Mouse (Mus musculus) intestine, postnatal 0 days (tissue): ENCODE data around the gene Pmis2. TPM values are rescaled to one million over a fixed set of nuclear protein-coding genes. Genes with fewer than 3 reads are reported as not detected.

Experiments
- ATAC-seq: fragments of 200-750 bp; cut with Nextera tagmentation; 2 replicates; pipeline ENCODE4 v1.8.0; 2017; ENCODE audit warnings: mild to moderate bottlenecking, moderate TSS enrichment, moderate library complexity
- H3K27ac ChIP-seq: fragments of 300-500 bp; sonication (generic); 2 replicates; pipeline ENCODE4 v1.5.1; 2014; ENCODE audit warnings: mild to moderate bottlenecking, low read depth, low read length, moderate library complexity
- H3K27me3 ChIP-seq: fragments of 300-500 bp; sonication (generic); replicated peaks from 2 replicates; pipeline ENCODE4 v1.6.1; 2014; ENCODE audit warnings: low read length, mixed read lengths; ENCODE audit not compliant: control insufficient read depth, insufficient read depth
- H3K36me3 ChIP-seq: fragments of 300-500 bp; sonication (generic); 2 replicates; pipeline ENCODE4 v1.6.1; 2014; ENCODE audit warnings: mild to moderate bottlenecking, moderate library complexity; ENCODE audit not compliant: control insufficient read depth, insufficient read depth
- H3K4me1 ChIP-seq: fragments of 300-500 bp; sonication (generic); replicated peaks from 2 replicates; pipeline ENCODE4 v1.6.1; 2014; ENCODE audit warnings: antibody characterized with exemption, low read length, mixed read lengths; ENCODE audit not compliant: control insufficient read depth, insufficient read depth
- H3K4me2 ChIP-seq: fragments of 300-500 bp; sonication (generic); replicated peaks from 2 replicates; pipeline ENCODE4 v1.6.1; 2014; ENCODE audit warnings: low read depth, mild to moderate bottlenecking, moderate library complexity
- H3K4me3 ChIP-seq: fragments of 300-500 bp; sonication (generic); 2 replicates; pipeline ENCODE4 v1.5.1; 2014; ENCODE audit warnings: low read depth, low read length
- H3K9ac ChIP-seq: fragments of 300-500 bp; sonication (generic); 2 replicates; pipeline ENCODE4 v1.6.1; 2014; ENCODE audit warnings: mild to moderate bottlenecking, low read depth, low read length
- H3K9me3 ChIP-seq: fragments of 300-500 bp; sonication (generic); 2 replicates; pipeline ENCODE4 v1.6.1; 2016; ENCODE audit warnings: mixed run types; ENCODE audit not compliant: control insufficient read depth
- CTCF ChIP-seq: sonication (generic); IDR thresholded peaks from 2 replicates; pipeline ENCODE4 v1.5.1; 2016; ENCODE audit warnings: low read depth, mild to moderate bottlenecking, control low read depth, antibody characterized with exemption, moderate library complexity
- WGBS: fragments of 180-500 bp; shearing (Covaris S2); extraction: QIAGEN DNeasy Blood & Tissue Kit; methylation state at CpG from one replicate; pipeline ENCODE4 v1.1.7; 2014; 5-methylcytosine and 5-hydroxymethylcytosine counted together
- polyA plus RNA-seq: library from polyadenylated mRNA; unstranded; fragments of >200 nt; fragmentation: Nextera tagmentation; extraction: Ambion mirVana; gene quantifications from 2 replicates; pipeline ENCODE4 v1.2.1, GENCODE M21; 2015

Pmis2 gene
- polyA plus RNA-seq: not detected in 2 replicates

DNA sequence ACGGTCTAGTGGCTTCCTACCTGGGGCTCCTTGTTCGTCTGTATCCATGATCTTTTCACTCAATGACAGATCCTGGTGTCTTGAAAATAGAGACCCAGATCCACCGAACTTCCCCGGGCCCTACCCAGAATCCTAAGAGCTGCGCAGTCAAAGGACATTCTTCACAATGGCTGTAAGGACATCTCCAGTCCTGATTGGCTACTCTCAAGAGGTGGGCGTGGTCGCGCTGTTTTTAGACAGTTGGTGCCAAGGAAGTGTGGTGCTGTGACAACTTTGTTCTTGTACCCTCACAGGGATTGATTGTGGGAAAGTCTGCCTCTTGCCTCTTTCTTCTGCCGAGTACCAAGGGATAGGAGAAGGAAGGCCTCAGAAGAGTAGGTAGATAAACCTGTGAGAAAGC, at the start of gene Pmis2:
Gene Pmis2, minus strand, starts transcription at position 126 of the 400 bp plus-strand sequence.
- ATAC-seq: no peak
- H3K4me2 ChIP-seq: no peak within 1 kb of the TSS
- H3K27me3 ChIP-seq: no peaks in the 10 kb centered on the region
- WGBS: 70% methylated on average over 9 of the region's 9 CpGs
- no peak within 1 kb of the TSS for H3K4me3 ChIP-seq
- TF ChIP-seq CTCF: no peak
- H3K4me1 ChIP-seq: no peaks in the 10 kb centered on the region
- no peaks in the 10 kb centered on the region for H3K9me3 ChIP-seq
- H3K9ac ChIP-seq: no peak within 1 kb of the TSS
- H3K27ac ChIP-seq: no peak within 1 kb of the TSS
- no peaks in the 10 kb centered on the region for H3K36me3 ChIP-seq

DNA sequence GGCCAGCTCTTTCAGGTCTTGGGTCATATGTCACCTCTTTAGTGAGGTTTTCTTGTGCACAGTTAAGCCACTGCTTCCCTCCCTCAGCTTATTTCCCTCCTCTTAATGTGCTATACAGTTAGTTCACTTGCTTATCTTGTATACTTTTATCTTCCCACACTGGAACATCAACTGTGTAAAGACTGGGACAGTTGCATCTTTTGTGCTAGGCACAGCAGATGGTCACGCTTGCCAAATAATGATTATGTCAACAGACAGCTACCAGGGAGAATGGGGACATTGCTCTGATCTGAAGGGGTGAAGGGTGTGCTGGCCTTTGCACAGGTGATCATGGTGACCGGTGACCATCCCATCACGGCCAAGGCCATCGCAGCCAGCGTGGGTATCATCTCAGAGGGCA, 48.3 kb upstream of the Pmis2 start:
- Histone ChIP-seq H3K9ac (no peak overlapping the region), H3K27me3 (no peaks in the 10 kb centered on the region), H3K4me1 (no peaks in the 10 kb centered on the region), H3K27ac (no peak overlapping the region), H3K9me3 (no peaks in the 10 kb centered on the region), H3K4me2 (no peak overlapping the region), H3K4me3 (no peak overlapping the region), H3K36me3 (no peaks in the 10 kb centered on the region)
- 94% methylated on average over 5 of the region's 5 CpGs for WGBS
- ATAC-seq: no peak
- TF ChIP-seq CTCF: no peak

DNA sequence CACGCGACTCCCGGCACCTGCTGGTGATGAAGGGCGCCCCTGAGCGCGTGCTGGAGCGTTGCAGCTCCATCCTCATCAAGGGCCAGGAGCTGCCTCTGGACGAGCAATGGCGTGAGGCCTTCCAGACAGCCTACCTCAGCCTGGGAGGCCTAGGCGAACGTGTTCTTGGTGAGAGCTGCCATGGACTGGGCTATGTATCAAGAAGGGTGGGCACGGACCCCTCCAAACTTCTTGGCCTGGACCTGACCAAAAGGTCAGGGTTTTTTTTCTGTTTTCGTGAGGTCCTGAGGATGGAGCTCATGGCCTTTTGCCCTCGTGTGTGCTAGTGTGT, 46.3 kb upstream of the Pmis2 start:
- 0 out of 2 replicates have a peak, but pooled peaks have one; percentile 1 for ATAC-seq
- 11% methylated on average over 14 of the region's 14 CpGs for WGBS
- H3K27ac ChIP-seq: no peak overlapping the region
- peak overlapping the region; percentile 66 for H3K4me2 ChIP-seq
- peak; percentile 59 for TF ChIP-seq CTCF
- H3K9me3 ChIP-seq: no peaks in the 10 kb centered on the region
- no peaks in the 10 kb centered on the region for H3K4me1 ChIP-seq
- H3K27me3 ChIP-seq: no peaks in the 10 kb centered on the region
- peak overlapping the region; percentile 26 for H3K4me3 ChIP-seq
- no peaks in the 10 kb centered on the region for H3K36me3 ChIP-seq
- H3K9ac ChIP-seq: no peak overlapping the region

DNA sequence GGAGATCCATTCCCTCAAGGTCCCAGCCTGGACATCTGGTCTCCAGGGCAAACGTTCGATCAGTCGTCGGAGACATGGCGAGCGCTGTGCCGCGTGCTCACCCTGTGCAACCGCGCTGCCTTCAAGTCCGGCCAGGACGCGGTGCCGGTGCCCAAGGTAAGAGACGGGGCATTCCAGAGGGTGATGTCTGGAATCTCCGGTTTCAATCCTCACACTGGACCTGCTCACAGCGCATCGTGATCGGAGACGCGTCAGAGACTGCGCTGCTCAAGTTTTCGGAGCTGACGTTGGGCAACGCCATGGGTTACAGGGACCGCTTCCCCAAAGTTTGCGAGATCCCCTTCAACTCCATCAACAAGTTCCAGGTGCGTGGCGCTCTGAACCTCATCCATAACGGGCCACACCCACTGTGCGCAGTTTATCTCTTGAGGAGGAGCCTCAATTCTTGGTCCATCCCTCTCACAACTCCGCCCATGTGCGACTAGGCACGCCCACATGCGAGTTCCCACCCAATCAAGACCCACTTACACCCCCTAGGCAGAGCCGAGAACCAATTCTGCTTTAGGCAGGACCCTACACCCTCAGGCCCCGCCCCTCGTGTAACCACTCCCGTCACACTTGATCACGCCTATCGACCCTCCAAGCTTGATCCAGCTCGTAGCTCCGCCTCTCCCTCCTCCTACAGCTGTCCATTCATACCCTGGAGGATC, 45.8 kb upstream of the Pmis2 start:
- H3K9ac ChIP-seq: no peak overlapping the region
- no peaks in the 10 kb centered on the region for H3K36me3 ChIP-seq
- no peak for TF ChIP-seq CTCF
- peak overlapping the region; percentile 66 for H3K4me2 ChIP-seq
- no peaks in the 10 kb centered on the region for H3K4me1 ChIP-seq
- 4% methylated on average over 43 of the region's 43 CpGs for WGBS
- H3K27me3 ChIP-seq: no peaks in the 10 kb centered on the region
- ATAC-seq: peak; percentile 90
- peak overlapping the region; percentile 26 for H3K4me3 ChIP-seq
- H3K9me3 ChIP-seq: no peaks in the 10 kb centered on the region
- no peak overlapping the region for H3K27ac ChIP-seq

DNA sequence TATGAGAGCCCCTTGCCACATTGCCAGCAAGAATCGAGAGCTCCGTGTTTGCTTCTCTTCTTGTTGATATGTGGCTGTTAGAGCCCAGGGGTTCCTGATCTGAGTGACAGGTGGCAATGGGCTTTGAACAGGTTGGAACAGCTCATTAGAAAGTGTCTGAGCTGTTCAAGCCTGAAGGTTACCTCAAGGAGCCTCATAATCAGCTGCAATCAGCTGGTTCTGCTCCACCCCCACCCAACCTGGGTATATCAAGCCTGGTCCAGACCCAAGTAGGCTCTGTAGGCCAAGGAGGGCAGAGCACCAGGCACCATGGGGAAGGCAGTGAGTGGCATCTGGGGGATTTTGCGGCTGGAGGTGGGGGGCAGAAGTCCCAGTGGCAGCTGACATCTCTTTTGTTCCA, 40.5 kb upstream of the Pmis2 start, which contains the start of gene Atp4a:
Gene Atp4a, plus strand, starts transcription at position 268 of the 400 bp plus-strand sequence.
- Histone ChIP-seq H3K4me3 (no peak within 1 kb of the TSS), H3K9ac (no peak within 1 kb of the TSS), H3K36me3 (no peaks in the 10 kb centered on the region), H3K27me3 (no peaks in the 10 kb centered on the region), H3K9me3 (no peaks in the 10 kb centered on the region), H3K4me1 (peaks cover 11% of the 10 kb centered on the region; the same call in 1 of the 2 replicates), H3K4me2 (no peak within 1 kb of the TSS), H3K27ac (no peak within 1 kb of the TSS)
- WGBS: 76% methylated on average over 3 of the region's 3 CpGs
- ATAC-seq: no peak
- TF ChIP-seq CTCF: no peak

DNA sequence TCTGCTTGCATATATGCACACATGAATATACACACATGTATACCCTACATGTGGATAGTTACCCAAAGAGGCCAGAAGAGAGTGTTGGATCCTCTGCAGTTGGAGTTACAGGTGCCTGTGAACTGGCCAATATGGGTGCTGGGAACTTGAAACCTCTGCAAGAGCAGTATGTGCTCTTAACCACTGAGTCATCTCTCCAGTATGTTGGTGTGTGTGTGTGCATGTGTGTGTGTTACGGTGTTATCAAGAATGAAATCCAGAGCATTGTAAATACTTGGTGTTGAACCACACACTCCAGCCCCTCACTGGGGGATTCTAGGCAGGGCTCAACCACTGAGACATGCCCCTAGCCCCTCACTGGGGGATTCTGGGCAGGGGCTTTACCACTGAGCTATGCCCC, 36.0 kb upstream of the Pmis2 start:
- H3K4me2 ChIP-seq: no peak overlapping the region
- H3K27ac ChIP-seq: peak overlapping the region; percentile 83; the same call in 1 of the 2 replicates
- H3K27me3 ChIP-seq: no peaks in the 10 kb centered on the region
- no peak for ATAC-seq
- H3K4me3 ChIP-seq: no peak overlapping the region
- no peak for TF ChIP-seq CTCF
- no peaks in the 10 kb centered on the region for H3K36me3 ChIP-seq
- H3K9me3 ChIP-seq: no peaks in the 10 kb centered on the region
- no peak overlapping the region for H3K9ac ChIP-seq
- WGBS: 62% methylated on average over 1 of the region's 1 CpGs
- peaks cover 13% of the 10 kb centered on the region; the same call in 1 of the 2 replicates for H3K4me1 ChIP-seq
